Mouse (Mus musculus) midbrain, embryonic 13.5 days (tissue): ENCODE results near the gene Nbea. TPM values are rescaled to one million over a fixed set of nuclear protein-coding genes. Genes with fewer than 3 reads are reported as not detected.

Source experiments
- ATAC-seq: fragments of 200-750 bp; cut with Nextera tagmentation; 2 replicates; pipeline ENCODE4 v1.8.0; 2017; ENCODE audit warnings: mild to moderate bottlenecking, moderate TSS enrichment, moderate library complexity
- H3K27ac ChIP-seq: fragments of 300-500 bp; sonication (generic); 2 replicates; pipeline ENCODE4 v1.5.1; 2015; ENCODE audit warnings: inconsistent platforms, mild to moderate bottlenecking, moderate library complexity
- H3K27me3 ChIP-seq: fragments of 300-500 bp; sonication (generic); 2 replicates; pipeline ENCODE4 v1.6.1; 2015; ENCODE audit warnings: mild to moderate bottlenecking, inconsistent platforms
- H3K36me3 ChIP-seq: fragments of 300-500 bp; sonication (generic); 2 replicates; pipeline ENCODE4 v1.6.1; 2015; ENCODE audit warnings: mild to moderate bottlenecking, inconsistent platforms
- H3K4me1 ChIP-seq: fragments of 300-500 bp; sonication (generic); replicated peaks from 2 replicates; pipeline ENCODE4 v1.6.1; 2015; ENCODE audit warnings: inconsistent platforms
- H3K4me2 ChIP-seq: fragments of 300-500 bp; sonication (generic); replicated peaks from 2 replicates; pipeline ENCODE4 v1.6.1; 2015; ENCODE audit warnings: moderate library complexity, mild to moderate bottlenecking, inconsistent platforms
- H3K4me3 ChIP-seq: fragments of 300-500 bp; sonication (generic); replicated peaks from 2 replicates; pipeline ENCODE4 v1.5.1; 2015; ENCODE audit warnings: mild to moderate bottlenecking, inconsistent platforms
- H3K9ac ChIP-seq: fragments of 300-500 bp; sonication (generic); replicated peaks from 2 replicates; pipeline ENCODE4 v1.6.1; 2015; ENCODE audit warnings: mild to moderate bottlenecking, inconsistent platforms
- H3K9me3 ChIP-seq: fragments of 300-500 bp; sonication (generic); 2 replicates; pipeline ENCODE4 v1.6.1; 2016; ENCODE audit warnings: mild to moderate bottlenecking, inconsistent platforms
- WGBS: fragments of 180-500 bp; shearing (Covaris S2); methylation state at CpG from one replicate; pipeline ENCODE4 v1.1.7; 2015; 5-methylcytosine and 5-hydroxymethylcytosine counted together
- polyA plus RNA-seq: library from polyadenylated mRNA; unstranded; fragments of >200 nt; fragmentation: Nextera tagmentation; extraction: Ambion mirVana; gene quantifications from 2 replicates; pipeline ENCODE4 v1.2.1, GENCODE M21; 2015

Gene Nbea
- polyA plus RNA-seq, 1 experiment from 2014 or later = 53.0 TPM

- H3K27me3 ChIP-seq = peaks cover 29% of the 10 kb centered on the region
Measured at GRCm38 (mm10) chr3:55787487-55788213, 395.9 kb downstream of the Nbea start.

GRCm38 (mm10) chr3:55786835-55787486 is 396.5 kb downstream of the Nbea start:
- Histone ChIP-seq H3K27me3 (peaks cover 30% of the 10 kb centered on the region), H3K9me3 (no peaks in the 10 kb centered on the region), H3K4me2 (peak overlapping the region; percentile 73), H3K27ac (peak overlapping the region; percentile 99), H3K4me3 (peak overlapping the region; percentile 50), H3K4me1 (peaks cover 46% of the 10 kb centered on the region), H3K36me3 (no peaks in the 10 kb centered on the region), H3K9ac (peak overlapping the region; percentile 90)
- no peak for ATAC-seq
- 5% methylated on average over 17 of the region's 17 CpGs for whole genome bisulfite sequencing

More at GRCm38 (mm10) chr3:55787487-55788213, 395.9 kb downstream of the Nbea start:
- Histone ChIP-seq H3K9me3 (no peaks in the 10 kb centered on the region), H3K4me1 (peaks cover 39% of the 10 kb centered on the region), H3K36me3 (no peaks in the 10 kb centered on the region), H3K4me2 (peak overlapping the region; percentile 73), H3K27ac (peak overlapping the region; percentile 99), H3K4me3 (peak overlapping the region; percentile 50), H3K9ac (peak overlapping the region; percentile 90)
- peak; percentile 70 for ATAC-seq
- 3% methylated on average over 54 of the region's 54 CpGs for whole genome bisulfite sequencing

GRCm38 (mm10) chr3:55785981-55786725 is 397.3 kb downstream of the Nbea start:
- Histone ChIP-seq H3K4me3 (peak overlapping the region; percentile 50), H3K27me3 (peaks cover 34% of the 10 kb centered on the region), H3K36me3 (no peaks in the 10 kb centered on the region), H3K9me3 (no peaks in the 10 kb centered on the region), H3K4me2 (peak overlapping the region; percentile 73), H3K4me1 (peaks cover 54% of the 10 kb centered on the region), H3K9ac (peak overlapping the region; percentile 90), H3K27ac (peak overlapping the region; percentile 99)
- ATAC-seq = no peak
- 11% methylated on average over 3 of the region's 3 CpGs for WGBS

DNA sequence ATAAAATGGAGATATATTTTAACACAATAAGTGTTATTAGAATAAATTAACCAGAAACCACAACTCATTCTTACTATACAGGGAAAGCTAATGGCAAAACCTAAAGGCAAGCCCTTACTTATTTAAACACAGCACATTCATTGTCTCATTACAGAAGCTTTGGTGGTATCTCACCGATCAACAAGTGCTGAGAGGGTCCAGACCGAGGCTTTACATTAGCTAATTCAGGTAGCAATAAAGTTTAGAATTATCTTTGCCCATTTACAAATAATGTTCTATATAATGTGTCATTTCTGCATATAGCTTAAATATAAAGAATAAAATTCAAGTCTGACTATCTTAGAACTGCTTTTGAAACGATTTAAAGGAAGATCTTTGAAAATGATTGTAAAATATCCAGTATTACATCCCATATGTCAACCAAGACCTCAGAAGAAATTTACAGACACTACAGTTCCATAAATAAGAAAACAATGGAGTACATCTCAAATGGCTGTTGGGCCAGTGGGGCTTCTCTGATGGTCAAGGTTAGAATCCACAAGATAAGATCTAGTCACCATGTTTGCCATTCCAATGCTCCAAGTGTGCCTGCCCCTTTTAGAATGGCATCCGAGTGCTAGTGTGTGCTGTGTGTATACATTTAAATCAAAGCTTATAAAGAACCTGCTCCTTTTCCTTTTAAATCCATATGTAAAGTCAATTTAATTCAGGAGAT is 398.1 kb downstream of the Nbea start:
- Histone ChIP-seq H3K4me3 (peak overlapping the region; percentile 50), H3K4me2 (peak overlapping the region; percentile 73), H3K9me3 (no peaks in the 10 kb centered on the region), H3K9ac (peak overlapping the region; percentile 90), H3K4me1 (peaks cover 58% of the 10 kb centered on the region), H3K36me3 (no peaks in the 10 kb centered on the region), H3K27ac (peak overlapping the region; percentile 99), H3K27me3 (peaks cover 34% of the 10 kb centered on the region)
- 32% methylated on average over 4 of the region's 4 CpGs for WGBS
- no peak for ATAC-seq

DNA sequence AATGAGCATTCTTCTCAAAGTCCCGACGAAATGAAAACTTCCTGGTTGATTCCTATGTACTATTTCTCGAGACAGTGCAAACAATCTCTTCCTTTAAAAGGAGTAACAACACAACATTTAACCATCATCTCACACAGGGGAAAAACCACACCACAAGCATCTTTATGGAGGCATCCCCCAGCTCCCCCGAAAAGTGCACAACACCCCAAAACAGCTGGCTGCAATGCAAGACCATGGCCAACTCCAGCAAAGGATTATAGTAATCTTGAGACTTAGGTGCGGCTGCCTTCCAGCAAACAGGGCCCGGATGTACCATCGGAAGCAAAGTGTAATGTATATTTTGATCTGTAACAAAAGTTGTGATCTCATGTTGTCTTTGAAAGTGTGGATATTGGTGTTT is 399.4 kb downstream of the Nbea start:
- H3K36me3 ChIP-seq = no peaks in the 10 kb centered on the region
- H3K4me1 ChIP-seq = peaks cover 55% of the 10 kb centered on the region
- H3K27ac ChIP-seq = peak overlapping the region; percentile 94
- 4% methylated on average over 7 of the region's 7 CpGs for WGBS
- H3K9me3 ChIP-seq = no peaks in the 10 kb centered on the region
- peak overlapping the region; percentile 72 for H3K4me3 ChIP-seq
- peaks cover 33% of the 10 kb centered on the region for H3K27me3 ChIP-seq
- peak overlapping the region; percentile 94 for H3K9ac ChIP-seq
- ATAC-seq = no peak
- peak overlapping the region; percentile 63 for H3K4me2 ChIP-seq

DNA sequence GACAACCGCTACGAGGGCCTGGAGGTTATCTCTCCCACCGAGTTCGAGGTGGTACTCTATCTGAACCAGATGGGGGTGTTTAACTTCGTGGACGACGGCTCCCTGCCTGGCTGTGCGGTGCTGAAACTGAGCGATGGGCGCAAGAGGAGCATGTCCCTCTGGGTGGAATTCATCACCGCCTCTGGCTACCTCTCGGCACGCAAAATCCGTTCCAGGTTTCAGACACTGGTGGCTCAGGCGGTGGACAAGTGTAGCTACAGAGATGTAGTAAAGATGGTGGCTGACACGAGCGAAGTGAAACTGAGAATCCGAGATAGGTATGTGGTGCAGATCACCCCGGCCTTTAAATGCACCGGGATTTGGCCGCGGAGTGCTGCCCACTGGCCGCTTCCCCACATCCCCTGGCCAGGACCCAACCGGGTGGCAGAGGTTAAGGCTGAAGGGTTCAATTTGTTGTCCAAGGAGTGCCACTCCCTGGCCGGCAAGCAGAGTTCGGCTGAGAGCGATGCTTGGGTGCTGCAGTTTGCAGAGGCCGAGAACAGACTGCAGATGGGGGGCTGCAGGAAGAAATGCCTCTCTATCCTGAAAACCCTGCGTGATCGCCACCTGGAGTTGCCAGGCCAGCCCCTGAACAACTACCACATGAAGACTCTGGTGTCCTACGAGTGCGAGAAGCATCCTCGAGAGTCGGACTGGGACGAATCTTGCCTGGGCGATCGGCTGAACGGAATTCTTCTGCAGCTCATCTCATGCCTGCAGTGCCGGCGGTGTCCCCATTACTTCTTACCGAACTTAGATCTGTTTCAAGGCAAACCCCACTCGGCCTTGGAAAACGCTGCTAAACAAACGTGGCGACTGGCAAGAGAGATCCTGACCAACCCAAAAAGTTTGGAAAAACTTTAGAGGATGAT is 400.1 kb downstream of the Nbea start:
- H3K4me1 ChIP-seq = peaks cover 51% of the 10 kb centered on the region
- 4% methylated on average over 45 of the region's 45 CpGs for WGBS
- no peak for ATAC-seq
- peaks cover 37% of the 10 kb centered on the region for H3K27me3 ChIP-seq
- H3K9me3 ChIP-seq = no peaks in the 10 kb centered on the region
- H3K27ac ChIP-seq = peak overlapping the region; percentile 94
- peak overlapping the region; percentile 63 for H3K4me2 ChIP-seq
- no peaks in the 10 kb centered on the region for H3K36me3 ChIP-seq
- peak overlapping the region; percentile 72 for H3K4me3 ChIP-seq
- H3K9ac ChIP-seq = peak overlapping the region; percentile 94

- H3K36me3 ChIP-seq = no peaks in the 10 kb centered on the region
- ATAC-seq = no peak
- peaks cover 58% of the 10 kb centered on the region for H3K4me1 ChIP-seq
- peaks cover 37% of the 10 kb centered on the region for H3K27me3 ChIP-seq
- peak overlapping the region; percentile 94 for H3K27ac ChIP-seq
- peak overlapping the region; percentile 63 for H3K4me2 ChIP-seq
- H3K9me3 ChIP-seq = no peaks in the 10 kb centered on the region
- peak overlapping the region; percentile 72 for H3K4me3 ChIP-seq
- peak overlapping the region; percentile 94 for H3K9ac ChIP-seq
- 2% methylated on average over 22 of the region's 22 CpGs for WGBS
Measured at GRCm38 (mm10) chr3:55782771-55783170, 400.7 kb downstream of the Nbea start.

DNA sequence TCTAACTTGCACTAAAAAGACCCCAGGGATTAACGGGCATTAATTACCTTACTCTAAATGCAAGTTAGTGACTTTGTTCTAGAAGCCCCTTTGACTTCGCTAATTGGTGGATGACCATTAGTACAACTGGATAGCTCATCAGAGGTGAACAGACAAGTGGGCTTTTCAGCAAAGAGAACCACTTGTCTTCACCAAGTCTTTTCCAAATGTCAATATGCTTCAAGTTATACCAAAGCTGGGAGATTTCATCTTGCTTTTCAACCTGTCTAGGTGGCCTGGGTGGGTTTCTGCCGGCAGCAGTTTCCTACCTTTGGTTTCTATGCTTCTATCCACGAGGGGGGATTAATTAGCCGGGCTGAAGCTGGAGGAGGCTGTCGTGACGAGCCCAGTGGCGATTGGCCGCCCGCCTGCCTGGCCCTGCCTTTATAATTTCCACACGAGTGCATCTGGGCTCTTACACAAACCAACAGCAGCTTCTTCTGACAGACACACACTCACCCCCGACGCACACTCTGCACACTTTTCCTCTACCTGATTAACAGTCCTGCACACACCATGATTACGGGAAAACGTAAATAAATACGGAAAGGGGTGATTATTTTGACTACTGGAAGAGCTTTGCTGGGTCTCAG is 401.3 kb downstream of the Nbea start, which contains the start of gene Mab21l1:
Gene Mab21l1, plus strand, starts transcription at position 455 of the 632 bp plus-strand sequence.
- H3K27me3 ChIP-seq = peaks cover 37% of the 10 kb centered on the region
- peak within 1 kb of the TSS; percentile 94 for H3K27ac ChIP-seq
- WGBS = under 1% methylated on average over 16 of the region's 16 CpGs
- H3K36me3 ChIP-seq = no peaks in the 10 kb centered on the region
- peak within 1 kb of the TSS; percentile 72 for H3K4me3 ChIP-seq
- H3K4me2 ChIP-seq = peak within 1 kb of the TSS; percentile 63
- peak; percentile 74 for ATAC-seq
- H3K4me1 ChIP-seq = peaks cover 58% of the 10 kb centered on the region
- H3K9ac ChIP-seq = peak within 1 kb of the TSS; percentile 94
- no peaks in the 10 kb centered on the region for H3K9me3 ChIP-seq

DNA sequence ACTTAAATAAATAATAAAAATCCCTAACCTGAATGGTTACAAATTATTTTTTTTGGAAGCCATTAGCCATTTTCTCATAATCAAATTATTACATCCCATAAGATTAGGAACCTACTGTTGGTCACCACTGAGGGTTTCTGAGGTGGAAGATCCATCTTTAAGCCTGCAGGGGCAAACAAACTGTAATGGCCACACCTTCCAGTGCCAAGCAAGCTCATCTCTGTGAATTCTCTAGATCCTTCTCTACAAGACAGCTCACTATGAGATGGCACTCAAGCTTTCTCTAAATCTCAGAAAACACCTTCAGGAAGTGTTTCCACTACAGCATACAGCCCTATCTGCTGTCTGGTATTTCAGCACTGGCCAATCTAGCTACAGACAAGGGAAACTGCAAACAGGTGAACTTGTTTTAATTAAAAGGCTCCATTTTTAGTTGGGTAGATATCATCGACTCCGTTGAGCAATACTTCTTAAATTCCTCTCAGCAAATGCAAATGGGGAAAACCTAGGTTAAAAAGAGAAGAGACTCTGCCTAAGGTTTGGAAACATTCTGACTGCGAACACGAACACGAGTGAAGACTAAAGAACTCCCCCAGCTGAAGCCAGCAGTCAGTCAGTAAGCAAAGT is 402.0 kb downstream of the Nbea start:
- no peak for ATAC-seq
- Histone ChIP-seq H3K4me2 (peak overlapping the region; percentile 63), H3K9ac (peak overlapping the region; percentile 94; the same call in 1 of the 2 replicates)

More for the DNA sequence above, 402.0 kb downstream of the Nbea start:
- Histone ChIP-seq H3K9me3 (no peaks in the 10 kb centered on the region), H3K4me3 (peak overlapping the region; percentile 72), H3K27ac (peak overlapping the region; percentile 94), H3K36me3 (no peaks in the 10 kb centered on the region), H3K4me1 (peaks cover 58% of the 10 kb centered on the region), H3K27me3 (peaks cover 37% of the 10 kb centered on the region)
- 16% methylated on average over 5 of the region's 5 CpGs for WGBS
